Mouse (Mus musculus): ENCODE measurements at regions not wholly inside any gene's neighbourhood (a gene's known extent, or its start where the extent isn't known, plus 50 kb on each side); places are given as distances from the start of the nearest gene placed in this dataset.

DNA sequence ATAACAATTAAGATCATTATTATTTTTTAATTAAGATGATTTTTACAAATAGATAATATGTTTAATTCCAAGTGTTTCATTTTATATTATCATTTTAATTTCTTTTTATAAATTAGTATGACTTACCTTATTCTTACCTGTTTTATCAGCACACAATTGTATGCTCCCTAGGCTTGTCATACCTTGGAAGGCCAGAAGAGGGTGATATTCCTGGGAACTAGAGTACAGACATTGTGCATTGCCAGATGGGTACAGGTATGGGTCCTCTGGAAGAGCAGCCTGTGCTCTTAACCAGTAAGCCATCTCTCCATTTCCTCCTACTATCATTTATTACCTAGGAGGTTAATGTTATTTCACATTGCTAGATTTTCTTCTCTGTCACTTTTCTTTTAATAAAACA, 172.0 kb upstream of the Kif2b start:
- DNase-seq (ENCODE audit: low read depth, low spot score): peak; percentile 51
